12 mouse cellular contexts compared by ENCODE assay signal in genomic region chr5:21420609-21421008, GRCm38 (mm10). TPM values are rescaled to one million over a fixed set of nuclear protein-coding genes. Genes with fewer than 3 reads are reported as not detected.
DNase-seq lines count a peak whose midpoint lies in the region; ATAC-seq and TF ChIP-seq lines count a peak whose summit lies in the region.
"Had no signal": no experiment of that assay in that cellular context is flagged by ENCODE, and none has a peak within 500 bp of the region (broad histone marks: within the 10 kb centered on the region; RNA-seq: fewer than 3 reads in every experiment).

No protein-coding gene starts in this region.

- no peaks in the 10 kb centered on the region for H3K36me3 ChIP-seq in heart, embryonic 10.5 days
- H3K36me3 ChIP-seq in lung, embryonic 14.5 days (ENCODE audit: insufficient read depth): no peaks in the 10 kb centered on the region
- no peaks in the 10 kb centered on the region for H3K36me3 ChIP-seq in forebrain, embryonic 11.5 days (ENCODE audit: control insufficient read depth, insufficient read depth, low read length)
- H3K36me3 ChIP-seq: limb, embryonic 13.5 days had no signal

- H3K9ac ChIP-seq in lung, embryonic 14.5 days: no peak overlapping the region
- no peak overlapping the region for H3K9ac ChIP-seq in forebrain, embryonic 11.5 days (ENCODE audit: low read length)
- H3K9ac ChIP-seq: limb, embryonic 13.5 days had no signal

- peaks cover 6% of the 10 kb centered on the region for H3K4me1 ChIP-seq in heart, embryonic 10.5 days
- H3K4me1 ChIP-seq in lung, embryonic 14.5 days (ENCODE audit: insufficient read depth): no peaks in the 10 kb centered on the region
- H3K4me1 ChIP-seq in forebrain, embryonic 11.5 days (replicated peaks; ENCODE audit: control insufficient read depth, insufficient read depth, low read length): no peaks in the 10 kb centered on the region; the same call in 1 of the 2 replicates

- no peak overlapping the region for H3K4me2 ChIP-seq in lung, embryonic 14.5 days
- H3K4me2 ChIP-seq in forebrain, embryonic 11.5 days (ENCODE audit: low read depth, low read length, severe bottlenecking): no peak overlapping the region
- H3K4me2 ChIP-seq: limb, embryonic 13.5 days had no signal

- no peak for ATAC-seq in lung, embryonic 14.5 days (ENCODE audit: insufficient read depth)
- ATAC-seq in forebrain, embryonic 11.5 days (replicated peaks; ENCODE audit: low FRiP score): no peak

- no peak overlapping the region for H3K27ac ChIP-seq in heart, embryonic 10.5 days
- no peak overlapping the region for H3K27ac ChIP-seq in lung, embryonic 14.5 days (ENCODE audit: low read depth)
- H3K27ac ChIP-seq in forebrain, embryonic 11.5 days (ENCODE audit: low read depth, low read length): no peak overlapping the region
- H3K27ac ChIP-seq: limb, embryonic 13.5 days had no signal

- H3K9me3 ChIP-seq in heart, embryonic 10.5 days: no peaks in the 10 kb centered on the region
- no peaks in the 10 kb centered on the region for H3K9me3 ChIP-seq in lung, embryonic 14.5 days (ENCODE audit: low read depth, low read length)
- H3K9me3 ChIP-seq in forebrain, embryonic 11.5 days (ENCODE audit: control insufficient read depth, low read length): no peaks in the 10 kb centered on the region
- H3K9me3 ChIP-seq: limb, embryonic 13.5 days had no signal

- peak; percentile 65 for DNase-seq in heart, adult 8-10 months (ENCODE audit: low spot score)
- DNase-seq in heart, embryonic 10.5 days (ENCODE audit: low spot score): no peak
- peak; percentile 64 for DNase-seq in lung, embryonic 14.5 days
- no peak for DNase-seq in lung, postnatal 4 days
- peak; percentile 31 for DNase-seq in ZHBTc4 (ENCODE audit: low read depth, low spot score)
- DNase-seq in retina, postnatal 1 day: peak; percentile 41
- no peak for DNase-seq in forebrain, embryonic 11.5 days (ENCODE audit: low spot score)
- no peak for DNase-seq in left cerebral cortex, adult 18-20 months (ENCODE audit: low spot score in 2 of 2)
- DNase-seq: cerebellum, adult 9-10 months; gastrocnemius, postnatal 14 days; kidney, adult 8-10 months had no signal

- no peak overlapping the region for H3K4me3 ChIP-seq in heart, embryonic 10.5 days
- no peak overlapping the region for H3K4me3 ChIP-seq in lung, embryonic 14.5 days (ENCODE audit: low read depth, low read length)
- H3K4me3 ChIP-seq in forebrain, embryonic 11.5 days (ENCODE audit: low read depth, low read length): no peak overlapping the region
- H3K4me3 ChIP-seq: limb, embryonic 13.5 days had no signal

- no peaks in the 10 kb centered on the region for H3K27me3 ChIP-seq in heart, embryonic 10.5 days (ENCODE audit: insufficient read depth, poor library complexity, severe bottlenecking)
- no peaks in the 10 kb centered on the region for H3K27me3 ChIP-seq in lung, embryonic 14.5 days (ENCODE audit: insufficient read depth, low read length)
- H3K27me3 ChIP-seq in forebrain, embryonic 11.5 days (ENCODE audit: control insufficient read depth, insufficient read depth, low read length): no peaks in the 10 kb centered on the region
- H3K27me3 ChIP-seq: limb, embryonic 13.5 days had no signal

- 30% methylated on average over 1 of the region's 1 CpGs for WGBS in heart, embryonic 10.5 days
- WGBS in lung, embryonic 14.5 days: 20% methylated on average over 1 of the region's 1 CpGs
- WGBS in forebrain, embryonic 11.5 days: 37% methylated on average over 1 of the region's 1 CpGs

- peak; percentile 47 for TF ChIP-seq CTCF in lung, embryonic 14.5 days (IDR thresholded peaks at IDR 0.05; ENCODE audit: low read depth)

RNA-seq across cellular contexts. Expression of gene Ccdc146, which starts 3.9 kb away (rescaled TPM):
- 1 to 10 TPM; 2.6 to 6.0 (median 4.1) TPM for total RNA-seq in heart, adult 8-10 months (2022)
- polyA plus RNA-seq in heart, embryonic 10.5 days (2016; fragmentation: Nextera tagmentation; extraction: Ambion mirVana): 1.3 and 2.2 TPM in 2 replicates
- 0.09 and 0.18 TPM in 2 replicates for polyA plus RNA-seq in lung, embryonic 14.5 days (2014; fragmentation: Nextera tagmentation; extraction: Ambion mirVana)
- polyA plus RNA-seq in forebrain, embryonic 11.5 days (2014; fragmentation: Nextera tagmentation; extraction: Ambion mirVana): 0.36 TPM in 1 of 2 replicates, not detected in the other
- not detected for total RNA-seq in left cerebral cortex, adult 18-20 months (2021)
- polyA plus RNA-seq: limb, embryonic 13.5 days had no signal

RNA-seq across cellular contexts. Expression of gene Fam185a, which starts 4.1 kb away (rescaled TPM):
- total RNA-seq in heart, adult 8-10 months (2022): 10 to 100 TPM; 20.9 to 23.3 (median 22.5) TPM
- polyA plus RNA-seq in heart, embryonic 10.5 days (2016; fragmentation: Nextera tagmentation; extraction: Ambion mirVana): 8.6 and 10.3 TPM in 2 replicates
- 5.7 and 5.9 TPM in 2 replicates for polyA plus RNA-seq in lung, embryonic 14.5 days (2014; fragmentation: Nextera tagmentation; extraction: Ambion mirVana)
- 4.8 and 5.2 TPM in 2 replicates for polyA plus RNA-seq in forebrain, embryonic 11.5 days (2014; fragmentation: Nextera tagmentation; extraction: Ambion mirVana)
- 10 to 100 TPM; 14.6 to 15.2 TPM for total RNA-seq in left cerebral cortex, adult 18-20 months (2021)

RNA-seq across cellular contexts. Expression of gene Fgl2, which starts 48.2 kb away (rescaled TPM):
- total RNA-seq in heart, adult 8-10 months (2022): 10 to 100 TPM; 12.4 to 23.7 (median 18.0) TPM
- 14.0 and 26.0 TPM in 2 replicates for polyA plus RNA-seq in heart, embryonic 10.5 days (2016; fragmentation: Nextera tagmentation; extraction: Ambion mirVana)
- polyA plus RNA-seq in lung, embryonic 14.5 days (2014; fragmentation: Nextera tagmentation; extraction: Ambion mirVana): 1.6 and 2.1 TPM in 2 replicates
- polyA plus RNA-seq in forebrain, embryonic 11.5 days (2014; fragmentation: Nextera tagmentation; extraction: Ambion mirVana): 1.2 and 1.6 TPM in 2 replicates
- 1 to 10 TPM; 1.7 to 2.1 TPM for total RNA-seq in left cerebral cortex, adult 18-20 months (2021)

Comparison
In these comparisons a context has a peak if more than half of its experiments do, and no peak if none do; other contexts are left out.
1. DNase-seq: peak in heart, adult 8-10 months (single experiment), lung, embryonic 14.5 days (single experiment), ZHBTc4 (single experiment) and retina, postnatal 1 day (single experiment); none in heart, embryonic 10.5 days (single experiment), lung, postnatal 4 days (0 of 2), forebrain, embryonic 11.5 days (single experiment) and left cerebral cortex, adult 18-20 months (0 of 2).